Comparison of ENCODE assay signal across 15 mouse cellular contexts in the genomic region with DNA sequence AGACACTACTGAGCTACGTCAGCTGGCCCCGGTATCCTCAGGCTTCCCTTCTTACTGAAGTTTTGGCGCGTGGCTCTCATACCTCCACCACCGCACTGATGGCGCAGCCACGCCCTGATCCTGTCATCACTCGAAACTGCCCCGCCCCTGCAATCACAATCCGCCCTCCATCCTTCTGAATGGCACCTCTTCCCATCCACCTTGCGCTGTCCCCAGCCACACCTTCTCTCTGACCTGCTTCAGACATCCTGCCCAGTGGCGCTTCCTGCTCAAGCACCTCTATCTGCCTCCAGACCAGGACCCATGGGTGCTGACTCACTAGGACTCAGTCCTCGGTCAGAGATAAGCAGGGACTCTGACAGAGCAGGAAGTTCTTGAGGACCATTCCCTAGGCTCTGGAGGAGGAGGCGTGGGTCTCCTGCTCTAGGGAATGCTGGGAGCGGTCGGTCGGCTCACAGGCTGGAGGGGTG. TPM values are rescaled to one million over a fixed set of nuclear protein-coding genes. Genes with fewer than 3 reads are reported as not detected.
A peak's percentile ranks its signal among the peaks of the same experiment; 100 is the strongest.
DNase-seq lines count a peak whose midpoint lies in the region; ATAC-seq and TF ChIP-seq lines count a peak whose summit lies in the region.
"Had no signal": no experiment of that assay in that cellular context is flagged by ENCODE, and none has a peak within 500 bp of the region (broad histone marks: within the 10 kb centered on the region; RNA-seq: fewer than 3 reads in every experiment).

No protein-coding gene starts in this region.

- ATAC-seq in heart, embryonic 11.5 days (replicated peaks; ENCODE audit: insufficient number of reproducible peaks, low FRiP score, low TSS enrichment) = no peak
- ATAC-seq in erythroblast, adult 5-6 weeks (replicated peaks; ENCODE audit: low FRiP score, poor library complexity, severe bottlenecking) = no peak; the same call in 1 of the 2 replicates

- H3K9me3 ChIP-seq in heart, embryonic 11.5 days (replicated peaks; ENCODE audit: control insufficient read depth, low read length) = no peaks in the 10 kb centered on the region
- H3K9me3 ChIP-seq: neural tube, embryonic 15.5 days had no signal

- WGBS in heart, embryonic 11.5 days (ENCODE audit: insufficient replicate concordance) = 8% methylated on average over 17 of the region's 17 CpGs
- WGBS in large intestine, adult 2 months = 5% methylated on average over 17 of the region's 17 CpGs

- TF ChIP-seq CTCF in gastrocnemius, adult 2 months (IDR thresholded peaks at IDR 0.05) = no peak

- H3K9ac ChIP-seq in heart, embryonic 11.5 days (ENCODE audit: low read depth, low read length) = no peak overlapping the region
- H3K9ac ChIP-seq: neural tube, embryonic 15.5 days had no signal

- H3K36me3 ChIP-seq in heart, embryonic 11.5 days (ENCODE audit: control insufficient read depth, insufficient read depth, low read length) = no peaks in the 10 kb centered on the region
- H3K36me3 ChIP-seq: neural tube, embryonic 15.5 days had no signal

- H3K4me1 ChIP-seq in heart, embryonic 11.5 days (ENCODE audit: control insufficient read depth, insufficient read depth, low read length) = no peaks in the 10 kb centered on the region; the same call in 1 of the 2 replicates
- H3K4me1 ChIP-seq: neural tube, embryonic 15.5 days had no signal

- H3K4me3 ChIP-seq in heart, embryonic 11.5 days (ENCODE audit: low read depth, low read length) = no peak overlapping the region
- H3K4me3 ChIP-seq in gastrocnemius, adult 2 months = no peak overlapping the region
- H3K4me3 ChIP-seq: neural tube, embryonic 15.5 days had no signal

- H3K4me2 ChIP-seq in heart, embryonic 11.5 days = no peak overlapping the region
- H3K4me2 ChIP-seq: neural tube, embryonic 15.5 days had no signal

- peaks cover 28% of the 10 kb centered on the region for H3K27me3 ChIP-seq in heart, embryonic 11.5 days (ENCODE audit: control insufficient read depth, insufficient read depth, low read length)

- 0 out of 2 replicates have a peak overlapping the region, but pooled peaks have one; percentile 22 for H3K27ac ChIP-seq in heart, embryonic 11.5 days (ENCODE audit: low read depth, low read length)
- H3K27ac ChIP-seq in gastrocnemius, adult 2 months = no peak overlapping the region
- H3K27ac ChIP-seq: neural tube, embryonic 15.5 days had no signal

- intact Hi-C loops in gastrocnemius, adult 2 months (cut with DNase I) = no loop called here

- DNase-seq in heart, postnatal 4 days = no peak
- DNase-seq in thymus, postnatal 14 days = peak; percentile 34
- no peak for DNase-seq in thymus, postnatal 25 days
- peak; percentile 33 for DNase-seq in large intestine, adult 2 months (ENCODE audit: low read depth, low spot score)
- DNase-seq in gastrocnemius, adult 2 months = no peak
- DNase-seq in adrenal gland, postnatal 10 days = no peak
- DNase-seq: embryo, embryonic 11 days; heart, postnatal 14 days had no signal

RNA-seq across cellular contexts. Expression of gene Tulp1, which starts 10.6 kb away (rescaled TPM):
- polyA plus RNA-seq in heart, embryonic 11.5 days (2014; fragmentation: Nextera tagmentation; extraction: Ambion mirVana) = 2.9 and 5.0 TPM in 2 replicates
- total RNA-seq in heart, postnatal 4 days (2021) = 1 to 10 TPM; 1.0 to 1.5 TPM
- polyA plus RNA-seq in large intestine, adult 2 months (2012; rRNA removed) = 0.51 and 0.58 TPM in 2 replicates
- total RNA-seq in gastrocnemius, adult 2 months (2021) = not detected
- total RNA-seq in erythroblast, adult 5-6 weeks (2015; ENCODE audit: low replicate concordance) = not detected in 2 replicates
- total RNA-seq in erythroblast, adult 5-6 weeks (2017; ENCODE audit: low replicate concordance) = 0.28 TPM in 1 of 2 replicates, not detected in the other
- under 1 TPM; 0.33 to 1.00 TPM for total RNA-seq in adrenal gland, postnatal 10 days (2021)
- total RNA-seq: CH12.LX; layer of hippocampus, postnatal 14 days had no signal
- polyA plus RNA-seq: frontal cortex, adult 2 months; liver, embryonic 16.5 days had no signal

RNA-seq across cellular contexts. Expression of gene Tead3, which starts 25.0 kb away (rescaled TPM):
- 6.5 and 7.5 TPM in 2 replicates for polyA plus RNA-seq in heart, embryonic 11.5 days (2014; fragmentation: Nextera tagmentation; extraction: Ambion mirVana)
- total RNA-seq in heart, postnatal 4 days (2021) = 10 to 100 TPM; 26.3 to 30.2 TPM
- polyA plus RNA-seq in large intestine, adult 2 months (2012; rRNA removed) = 21.6 and 23.5 TPM in 2 replicates
- 1 to 10 TPM; 6.9 to 7.4 TPM for total RNA-seq in gastrocnemius, adult 2 months (2021)
- not detected in 2 replicates for total RNA-seq in erythroblast, adult 5-6 weeks (2015; ENCODE audit: low replicate concordance)
- total RNA-seq in erythroblast, adult 5-6 weeks (2017; ENCODE audit: low replicate concordance) = not detected in 2 replicates
- 10 to 100 TPM; 12.8 to 13.5 TPM for total RNA-seq in adrenal gland, postnatal 10 days (2021)

RNA-seq across cellular contexts. Expression of gene Rpl10a, which starts 47.4 kb away (rescaled TPM):
- 408 and 446 TPM in 2 replicates for polyA plus RNA-seq in heart, embryonic 11.5 days (2014; fragmentation: Nextera tagmentation; extraction: Ambion mirVana)
- total RNA-seq in heart, postnatal 4 days (2021) = 100 to 1,000 TPM; 663 to 665 TPM
- 2,568 and 3,337 TPM in 2 replicates for polyA plus RNA-seq in large intestine, adult 2 months (2012; rRNA removed)
- 100 to 1,000 TPM; 382 to 410 TPM for total RNA-seq in gastrocnemius, adult 2 months (2021)
- total RNA-seq in erythroblast, adult 5-6 weeks (2015; ENCODE audit: low replicate concordance) = 515 and 525 TPM in 2 replicates
- total RNA-seq in erythroblast, adult 5-6 weeks (2017; ENCODE audit: low replicate concordance) = 92.4 and 200 TPM in 2 replicates
- 100 to 1,000 TPM; 948 to 951 TPM for total RNA-seq in adrenal gland, postnatal 10 days (2021)

Comparison
In these comparisons a context has a peak if more than half of its experiments do, and no peak if none do; other contexts are left out.
1. DNase-seq: peak in thymus, postnatal 14 days (single experiment) and large intestine, adult 2 months (single experiment); none in heart, postnatal 4 days (single experiment), thymus, postnatal 25 days (single experiment), gastrocnemius, adult 2 months (single experiment) and adrenal gland, postnatal 10 days (single experiment).
2. RNA of gene Tead3, which starts 25.0 kb away (total RNA-seq): 26.3 to 30.2 TPM in heart, postnatal 4 days, 12.8 to 13.5 TPM in adrenal gland, postnatal 10 days and 6.9 to 7.4 TPM in gastrocnemius, adult 2 months; not detected in erythroblast, adult 5-6 weeks; every median in the first group is over 4 times any median in the second.